ENCODE assay signal across 22 mouse cellular contexts in the genomic region with DNA sequence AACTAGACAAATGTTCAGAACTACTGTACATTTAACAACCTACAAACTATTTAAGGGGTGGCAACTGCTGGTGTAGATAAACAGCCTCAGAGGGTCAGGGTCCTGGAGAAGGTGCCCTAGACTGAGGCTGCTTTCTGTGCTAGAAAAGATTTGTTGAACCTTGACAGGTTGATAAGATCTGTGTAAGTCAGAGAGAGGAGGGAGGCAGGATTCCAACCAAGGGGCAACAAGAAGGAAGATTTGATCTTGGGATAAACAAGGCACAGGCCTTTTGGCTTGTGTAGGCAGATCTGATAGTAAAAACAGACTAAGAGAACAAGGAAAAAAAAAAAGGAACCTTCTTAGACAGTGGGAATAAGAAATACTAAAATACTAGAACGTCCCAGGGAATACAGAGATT.
"Had no signal": no experiment of that assay in that cellular context is flagged by ENCODE, and none has a peak within 500 bp of the region (broad histone marks: within the 10 kb centered on the region; RNA-seq: fewer than 3 reads in every experiment).

No protein-coding gene starts in this region.

- ATAC-seq: liver, embryonic 12.5 days; midbrain, embryonic 13.5 days; midbrain, embryonic 16.5 days had no signal

- H3K9me3 ChIP-seq: limb, embryonic 10.5 days; limb, embryonic 13.5 days; liver, embryonic 12.5 days; liver, embryonic 15.5 days; lung, embryonic 15.5 days; megakaryocyte, embryonic 14.5 days; midbrain, embryonic 10.5 days; midbrain, embryonic 13.5 days; stomach, embryonic 15.5 days had no signal

- H3K27me3 ChIP-seq: limb, embryonic 13.5 days; lung, embryonic 15.5 days; midbrain, embryonic 13.5 days; stomach, embryonic 15.5 days had no signal

- H3K4me2 ChIP-seq: liver, embryonic 12.5 days; liver, embryonic 15.5 days; lung, embryonic 15.5 days; midbrain, embryonic 13.5 days; stomach, embryonic 15.5 days had no signal

- DNase-seq: kidney, adult 18-20 months; kidney, postnatal 25 days; layer of hippocampus, adult 9-11 months; liver; lung, adult 18-20 months; lung, postnatal 10 days; lung, postnatal 36 days; thymus, postnatal 14 days; thymus, postnatal 4 days had no signal

- H3K36me3 ChIP-seq: limb, embryonic 10.5 days; limb, embryonic 13.5 days; liver, embryonic 12.5 days; liver, embryonic 15.5 days; lung, embryonic 15.5 days; midbrain, embryonic 10.5 days; midbrain, embryonic 13.5 days; stomach, embryonic 15.5 days had no signal

- H3K4me3 ChIP-seq: layer of hippocampus, adult 2 months; limb, embryonic 10.5 days; limb, embryonic 13.5 days; liver, embryonic 12.5 days; liver, embryonic 15.5 days; lung, embryonic 15.5 days; megakaryocyte, embryonic 14.5 days; midbrain, embryonic 10.5 days; midbrain, embryonic 13.5 days; myocyte; stomach, embryonic 15.5 days had no signal

- H3K9ac ChIP-seq: limb, embryonic 13.5 days; liver, embryonic 12.5 days; liver, embryonic 15.5 days; lung, embryonic 15.5 days; midbrain, embryonic 13.5 days; stomach, embryonic 15.5 days had no signal

- H3K27ac ChIP-seq: kidney, postnatal 0 days; layer of hippocampus, adult 2 months; limb, embryonic 10.5 days; limb, embryonic 13.5 days; liver, embryonic 12.5 days; liver, embryonic 15.5 days; lung, embryonic 15.5 days; midbrain, embryonic 10.5 days; midbrain, embryonic 13.5 days; stomach, embryonic 15.5 days had no signal

- H3K4me1 ChIP-seq: stomach, embryonic 15.5 days had no signal
